Mouse (Mus musculus): ENCODE data around the gene Xrcc2. TPM values are rescaled to one million over a fixed set of nuclear protein-coding genes. Genes with fewer than 3 reads are reported as not detected.
"Not testable (repeated sequence)": the region's sequence is repeated elsewhere in the genome, so short reads cannot be mapped to it uniquely, and the experiment has no call there.

Xrcc2 gene
- 1 to 10 TPM; 2.9 to 4.4 TPM for total RNA-seq (2021)
- long read RNA-seq, experiment 1, transcript Xrcc2-201 (3 exons, 3,247 nt) = major isoform, 8 of 9 reads
- long read RNA-seq, experiment 1, partial matches to known transcripts = 0 of 9 reads
- long read RNA-seq, experiment 1, other reads (novel, unspliced or antisense) = 1 of 9 reads
- long read RNA-seq, experiment 2, transcript Xrcc2-201 (3 exons, 3,247 nt) = major isoform, 6 of 6 reads
- long read RNA-seq, experiment 2, partial matches to known transcripts = 0 of 6 reads
- long read RNA-seq, experiment 2, other reads (novel, unspliced or antisense) = 0 of 6 reads

DNA sequence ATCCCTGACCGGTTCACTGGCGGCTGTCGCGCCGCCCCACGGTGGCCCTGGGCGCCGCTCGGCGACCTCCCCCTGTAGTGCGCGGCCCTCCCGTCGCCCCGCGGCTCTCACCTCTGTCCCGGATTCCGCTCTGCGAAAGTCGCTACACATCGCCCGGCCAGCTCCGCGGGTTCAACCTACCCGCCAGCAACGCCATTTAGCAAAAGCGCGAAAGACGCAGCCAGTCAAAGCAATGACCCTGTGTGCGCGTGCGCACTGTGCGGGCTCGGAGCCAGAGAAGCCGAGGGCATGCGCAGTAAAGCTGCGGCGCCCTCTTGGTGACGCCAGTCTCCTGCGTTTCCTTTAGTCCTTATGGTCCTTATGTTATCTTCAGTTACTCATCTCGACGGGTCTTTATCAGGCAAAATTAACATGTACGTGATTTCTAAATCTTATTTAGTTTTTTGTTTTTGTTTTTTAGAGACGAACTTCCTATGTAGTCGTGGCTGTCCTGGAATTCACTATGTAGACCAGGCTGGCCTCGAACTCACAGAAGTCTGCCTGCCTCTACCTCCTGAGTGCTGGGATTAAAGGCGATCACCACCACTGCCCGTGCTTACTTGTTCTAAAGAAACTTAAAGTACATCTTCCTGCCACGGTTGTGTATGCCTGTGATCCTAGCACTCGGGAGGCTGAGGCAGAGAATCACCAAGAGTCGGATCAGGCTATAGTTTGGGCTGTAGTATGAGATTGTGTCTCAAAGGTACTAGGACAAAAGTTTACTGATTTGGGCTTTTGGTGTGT is at the start of gene Xrcc2:
Gene Xrcc2, minus strand, starts transcription at position 259 of the 783 bp plus-strand sequence.
- DNase-seq = peak; percentile 97

DNA sequence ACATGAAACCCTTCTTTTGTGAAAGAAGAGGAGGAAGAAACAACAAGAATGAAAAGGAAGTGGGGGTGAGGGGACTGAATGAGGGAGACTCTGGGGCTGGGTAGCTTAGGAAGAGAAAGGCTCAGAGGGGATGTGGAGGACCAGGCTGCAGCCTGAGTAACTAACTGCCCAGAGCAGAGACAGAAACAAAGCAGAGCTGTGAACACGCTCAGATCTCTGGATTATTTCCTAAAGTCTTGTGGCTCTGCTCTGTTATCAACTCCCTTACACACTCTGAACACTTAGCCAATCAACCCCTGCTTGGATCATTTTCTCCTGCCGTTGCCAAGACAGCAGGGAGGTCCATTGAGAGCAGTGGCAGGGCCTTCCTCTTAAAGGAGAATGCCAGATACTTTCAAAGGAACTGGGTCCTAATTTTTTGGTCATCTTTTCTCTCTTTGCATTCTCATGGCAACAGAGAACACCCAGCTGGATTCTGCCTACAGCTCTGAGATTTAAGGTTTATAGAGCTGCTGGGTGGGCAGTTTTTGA is 48.7 kb upstream of the Xrcc2 start:
- no peak for DNase-seq

DNA sequence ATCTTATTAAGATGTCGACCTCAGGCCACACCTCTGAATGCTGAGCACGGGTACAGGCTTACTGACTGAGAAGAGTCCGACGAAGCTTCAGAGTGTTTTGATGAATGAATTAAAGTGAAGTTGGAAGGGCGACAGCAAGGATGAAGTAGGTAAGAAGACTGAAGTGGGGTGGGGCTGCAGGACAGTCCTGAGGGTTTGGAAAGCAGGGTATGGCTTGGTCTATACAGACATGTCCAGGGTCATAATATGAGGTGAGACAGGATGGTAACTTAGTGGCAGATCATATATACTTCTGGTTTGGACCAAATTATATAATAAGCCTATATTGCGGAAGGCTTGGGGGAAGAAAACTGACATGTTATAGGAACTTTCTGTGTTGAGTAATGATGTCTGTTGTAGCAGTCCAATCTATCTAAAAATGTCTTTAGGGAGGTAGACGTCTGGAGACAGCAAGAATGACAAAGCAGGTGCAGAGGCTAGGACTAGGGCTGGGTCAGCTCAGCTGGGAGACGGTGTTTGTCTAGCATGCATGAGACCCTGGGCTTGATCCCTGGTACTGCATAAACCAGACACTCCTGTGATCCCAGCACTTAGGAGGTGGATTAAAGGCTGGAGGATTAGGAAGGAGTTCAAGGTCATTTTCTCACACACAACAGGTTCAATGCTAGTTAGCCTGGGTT is 48.1 kb upstream of the Xrcc2 start:
- DNase-seq = no peak

DNA sequence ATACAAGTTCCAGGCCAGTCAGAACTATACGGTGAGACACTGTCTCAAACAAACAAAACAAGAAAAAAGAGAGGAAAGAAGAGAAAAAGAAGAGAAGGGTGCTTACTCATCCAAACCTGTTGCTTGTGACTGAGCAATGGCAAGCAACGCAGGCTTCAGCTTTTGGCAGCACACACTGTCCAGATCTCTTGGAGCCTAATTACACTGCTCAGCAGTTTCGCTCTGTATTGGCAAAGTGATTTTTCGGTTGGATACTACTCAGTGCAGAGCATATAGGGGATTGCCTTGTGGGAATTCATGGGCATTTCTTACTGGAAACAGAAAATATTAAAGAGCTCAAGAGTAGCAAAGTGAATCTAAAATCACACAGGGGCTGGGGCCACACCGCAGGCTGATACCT is 47.2 kb upstream of the Xrcc2 start:
- DNase-seq = no peak

DNA sequence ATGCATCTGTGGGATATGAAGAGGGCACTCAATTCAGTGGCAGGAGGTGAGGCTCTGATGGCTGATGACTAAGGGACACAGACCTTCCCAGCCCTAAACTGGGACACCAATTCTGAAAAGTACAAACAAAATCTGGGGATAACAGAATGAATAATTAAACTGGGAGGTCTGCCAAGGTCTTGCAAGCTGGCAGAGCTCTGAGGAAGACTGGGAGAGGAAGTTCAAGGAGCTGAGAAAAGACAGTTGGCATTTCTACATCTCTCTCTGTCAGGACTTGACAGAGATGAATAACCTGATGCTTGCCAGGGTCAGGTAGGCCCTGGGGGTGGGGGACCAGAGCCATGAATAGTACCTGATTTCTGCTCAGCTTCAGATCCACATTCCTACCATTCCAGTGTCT is 45.9 kb upstream of the Xrcc2 start:
- DNase-seq = no peak

DNA sequence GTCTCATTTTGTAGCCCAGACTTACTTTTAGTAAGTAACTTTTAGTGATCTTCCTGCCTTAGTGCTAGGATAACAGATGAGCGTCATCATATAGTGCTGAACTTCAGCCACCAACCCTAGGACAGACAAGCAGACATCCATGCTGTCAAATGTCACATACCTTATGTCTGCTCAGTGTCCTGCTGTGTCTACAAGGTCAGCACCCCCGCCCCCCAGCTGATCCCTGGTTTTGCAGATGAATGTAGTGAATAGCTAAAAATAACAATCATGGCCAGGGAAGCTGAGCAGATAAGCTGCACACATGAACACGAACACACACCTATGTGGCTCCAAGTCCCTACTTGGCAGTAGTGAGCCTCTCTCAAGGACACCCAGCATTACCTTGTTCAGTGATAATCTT is 43.0 kb upstream of the Xrcc2 start:
- no peak for DNase-seq

DNA sequence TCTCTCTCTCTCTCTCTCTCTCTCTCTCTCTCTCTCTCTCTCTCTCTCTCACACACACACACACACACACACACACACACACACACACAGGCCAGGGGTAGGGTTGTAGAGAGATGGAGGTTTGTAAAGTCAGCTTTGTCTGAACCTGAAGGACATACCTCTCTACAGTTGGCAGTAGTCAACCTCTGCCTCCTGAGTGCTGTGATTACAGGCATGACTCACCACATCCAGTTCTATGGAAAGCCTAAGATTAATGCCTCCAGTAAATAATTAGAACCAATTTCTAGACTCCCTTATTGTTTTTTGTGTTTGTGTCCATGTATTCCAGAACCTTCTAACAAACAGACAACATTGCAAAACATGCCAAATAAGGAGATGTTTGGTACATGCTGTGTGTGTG is 42.3 kb upstream of the Xrcc2 start:
- DNase-seq = no peak

DNA sequence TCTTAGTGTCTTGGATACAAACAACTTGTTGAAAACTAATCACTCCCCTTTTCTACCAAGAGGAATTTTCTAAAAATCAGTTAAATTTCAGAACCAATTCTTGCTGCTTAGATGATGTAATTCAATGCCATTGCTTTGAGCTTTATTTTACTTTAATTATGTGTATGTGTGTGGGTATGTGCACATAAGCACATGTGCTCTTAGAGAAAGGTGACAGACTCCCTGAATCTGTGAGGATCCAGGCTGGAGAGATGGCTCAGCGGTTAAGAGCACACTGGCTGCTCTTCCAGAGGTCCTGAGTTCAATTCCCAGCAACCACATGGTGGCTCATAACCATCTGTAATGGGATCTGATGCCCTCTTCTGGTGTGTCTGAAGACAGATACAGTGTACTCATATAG is 33.3 kb upstream of the Xrcc2 start:
- DNase-seq = not testable (repeated sequence)

DNA sequence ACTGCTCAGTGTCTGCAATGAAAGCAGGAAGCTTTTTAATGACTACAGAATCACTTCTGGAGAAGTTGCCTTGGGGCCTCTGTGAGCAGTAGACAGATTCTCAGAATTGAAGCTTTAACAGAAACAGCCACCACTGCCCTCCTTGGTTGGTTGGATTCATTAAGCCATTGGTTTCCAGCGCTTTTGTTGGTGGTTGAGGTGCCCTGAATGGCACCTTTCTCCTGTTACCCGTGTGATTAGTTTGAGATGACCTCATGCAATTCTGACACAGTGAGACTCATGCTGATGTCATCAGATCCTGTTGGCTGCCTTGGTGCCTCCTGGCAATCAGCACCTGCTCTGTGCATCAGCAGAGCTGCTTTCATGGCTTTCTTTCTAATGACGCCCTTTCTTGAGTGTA is 32.8 kb upstream of the Xrcc2 start:
- DNase-seq = no peak

DNA sequence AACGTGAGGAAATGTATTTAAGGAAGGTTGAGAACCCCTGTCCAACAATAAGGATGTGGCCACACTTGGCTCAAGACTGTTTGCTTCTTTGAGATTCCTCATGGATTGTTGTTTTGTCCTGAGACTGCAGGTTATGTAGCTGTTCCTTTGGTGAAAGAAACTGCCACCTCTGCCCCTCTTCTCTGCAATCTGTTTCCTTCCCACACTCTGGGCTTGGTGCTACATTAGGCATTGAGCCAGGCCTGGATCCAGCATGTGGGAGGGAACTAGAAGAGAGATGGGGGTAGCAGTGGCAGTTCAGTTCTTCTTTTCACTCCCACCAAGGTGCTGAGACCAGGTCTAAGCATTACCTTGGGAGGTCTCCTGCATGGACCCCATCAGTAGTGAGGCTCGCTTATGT is 30.2 kb upstream of the Xrcc2 start:
- DNase-seq = no peak

DNA sequence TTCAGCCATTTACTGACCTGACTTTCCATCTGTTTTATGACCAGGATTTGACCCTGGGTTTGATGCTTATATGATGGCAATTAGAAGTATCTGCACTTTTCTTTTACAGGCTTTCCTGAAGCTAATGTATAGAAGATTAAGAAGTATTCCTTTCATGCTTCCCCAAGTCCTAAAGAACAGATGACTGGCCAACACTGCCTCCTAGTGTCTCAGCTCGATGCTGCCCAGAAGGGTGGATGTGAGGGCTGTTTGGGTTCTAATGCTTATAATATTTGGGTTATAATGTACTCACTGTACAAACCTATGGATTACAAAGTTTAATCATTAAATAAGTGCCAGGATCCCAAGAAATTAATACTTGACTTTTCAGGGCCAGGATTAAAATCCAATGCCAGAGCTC is 28.7 kb upstream of the Xrcc2 start:
- peak; percentile 41 for DNase-seq

DNA sequence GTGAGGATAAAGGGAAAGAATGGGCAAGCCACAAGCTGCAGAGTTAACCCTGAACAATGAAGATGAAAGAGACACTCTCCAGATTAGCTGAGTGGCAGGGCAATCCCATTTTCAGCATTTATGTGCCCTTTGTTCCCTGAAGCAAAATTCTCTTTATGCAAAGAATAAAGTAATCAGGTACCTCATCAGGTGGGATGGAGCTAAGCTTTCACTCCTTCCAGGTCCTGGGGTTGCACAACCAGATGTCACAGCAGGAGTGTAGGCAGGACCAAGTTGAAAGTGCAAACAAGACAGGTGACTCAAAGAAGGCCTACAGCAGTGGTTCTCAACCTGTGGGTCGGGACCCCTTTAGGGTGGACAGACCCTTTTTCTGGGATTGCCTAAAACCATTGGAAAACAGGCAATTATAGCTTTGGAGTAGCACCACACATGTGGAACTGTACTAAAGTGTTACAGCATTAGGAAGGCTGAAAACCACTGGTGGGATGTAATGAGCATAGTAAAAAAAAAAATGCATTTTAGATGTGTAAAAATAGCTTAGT is 18.6 kb upstream of the Xrcc2 start:
- no peak for DNase-seq

DNA sequence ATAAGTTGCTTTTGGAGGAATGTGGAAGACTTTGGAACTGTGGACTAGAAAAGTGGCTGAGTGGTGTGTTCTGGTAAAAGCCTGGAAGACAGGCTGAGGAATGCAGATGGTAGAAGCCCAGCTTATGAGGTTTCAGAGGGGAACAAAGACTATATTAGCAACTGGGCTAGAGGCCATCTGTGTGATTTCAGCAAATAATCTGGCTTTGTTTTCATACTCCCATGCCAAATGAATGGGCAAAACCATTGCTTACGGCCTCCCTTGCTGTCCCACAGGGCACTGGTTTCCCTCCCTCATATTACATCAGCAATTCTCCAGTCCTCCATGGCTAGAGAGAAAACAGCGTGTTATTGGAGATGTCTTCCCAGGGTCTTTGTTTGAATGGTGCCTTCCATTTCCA is 17.4 kb upstream of the Xrcc2 start:
- no peak for DNase-seq

DNA sequence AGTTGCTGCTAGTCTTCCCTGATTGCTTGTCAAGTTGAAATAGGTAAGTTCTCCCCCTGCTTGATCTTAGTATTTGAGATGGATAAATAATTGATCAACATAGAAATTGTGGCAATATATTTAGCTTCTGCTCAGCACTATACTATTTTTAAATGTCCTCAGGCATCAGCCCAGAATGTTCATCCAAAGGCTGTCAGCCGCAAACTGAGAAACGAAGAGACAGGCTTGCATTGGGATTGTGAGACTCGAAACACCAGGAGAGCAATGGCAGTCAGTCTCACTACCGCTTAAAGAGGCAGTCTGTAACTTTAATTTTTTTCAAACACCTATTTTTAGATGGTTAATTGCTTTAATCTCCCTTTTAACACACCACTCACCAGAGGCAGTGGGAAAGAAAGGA is 13.8 kb upstream of the Xrcc2 start:
- DNase-seq = no peak

DNA sequence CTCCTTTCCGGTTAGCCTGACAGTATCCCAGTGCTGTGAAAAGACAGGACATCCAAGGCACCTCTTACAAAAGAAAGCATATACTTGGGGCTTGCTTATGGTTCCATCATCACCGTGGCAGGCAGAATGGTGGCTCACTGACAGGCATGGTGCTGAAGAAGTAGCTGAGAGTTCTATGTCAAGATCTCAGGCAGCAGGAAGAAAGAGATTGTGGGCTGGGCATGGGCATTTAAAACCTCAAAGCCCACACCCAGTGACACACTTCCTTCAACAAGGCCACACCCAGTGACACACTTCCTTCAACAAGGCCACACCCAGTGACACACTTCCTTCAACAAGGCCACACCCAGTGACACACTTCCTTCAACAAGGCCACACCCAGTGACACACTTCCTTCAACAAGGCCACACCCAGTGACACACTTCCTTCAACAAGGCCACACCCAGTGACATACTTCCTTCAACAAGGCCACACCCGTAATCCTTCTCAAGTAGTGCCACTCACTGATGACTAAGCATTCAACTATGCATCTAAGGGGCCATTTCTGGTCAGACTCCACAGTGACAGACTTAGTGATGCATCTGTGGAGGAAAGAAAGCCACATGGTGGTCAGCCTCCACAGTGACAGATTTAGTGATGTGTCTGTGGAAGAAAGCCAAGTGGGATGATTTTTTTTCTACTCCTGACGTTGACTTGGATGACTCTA is 7.5 kb upstream of the Xrcc2 start:
- not testable (repeated sequence) for DNase-seq

DNA sequence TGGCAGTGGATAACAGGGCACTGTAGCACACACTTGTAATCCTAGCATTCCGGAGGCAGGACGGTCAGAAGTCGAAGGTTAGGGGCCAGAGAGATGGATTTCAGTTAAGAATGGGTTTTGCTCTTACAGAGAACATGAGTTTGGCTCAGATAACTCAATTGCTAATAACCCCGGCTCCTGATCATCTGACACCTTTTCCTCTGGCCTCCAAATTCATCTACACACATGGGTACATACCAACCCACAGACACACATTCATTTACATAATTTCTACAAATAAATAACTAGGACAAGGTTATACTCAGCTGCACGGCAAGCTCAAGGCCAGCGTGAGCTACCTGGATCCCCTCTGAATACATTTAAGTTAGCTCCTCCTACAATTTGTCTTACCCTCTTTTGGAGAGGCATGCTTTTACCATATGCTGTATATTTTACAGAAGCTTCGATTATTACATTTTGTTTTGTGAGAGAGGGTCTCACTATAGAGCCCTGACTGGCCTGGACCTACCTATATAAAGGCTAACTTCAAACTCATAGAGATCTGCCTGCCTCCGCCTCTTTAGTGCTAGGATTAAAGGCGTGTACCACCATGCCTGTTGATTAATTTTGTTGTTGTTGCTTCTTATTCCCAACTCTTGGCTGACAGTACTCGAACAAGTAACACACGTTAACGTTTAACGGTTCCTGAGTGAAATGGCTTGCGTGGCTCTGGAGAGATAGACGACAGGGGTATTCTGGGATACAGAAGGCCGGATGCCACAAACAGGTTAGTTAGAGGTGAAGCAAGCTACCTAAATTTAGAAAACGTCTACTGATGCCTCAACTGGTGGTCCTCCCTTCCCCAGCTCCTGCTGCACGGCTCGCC is 691 bp downstream of the Xrcc2 start:
- DNase-seq = no peak

DNA sequence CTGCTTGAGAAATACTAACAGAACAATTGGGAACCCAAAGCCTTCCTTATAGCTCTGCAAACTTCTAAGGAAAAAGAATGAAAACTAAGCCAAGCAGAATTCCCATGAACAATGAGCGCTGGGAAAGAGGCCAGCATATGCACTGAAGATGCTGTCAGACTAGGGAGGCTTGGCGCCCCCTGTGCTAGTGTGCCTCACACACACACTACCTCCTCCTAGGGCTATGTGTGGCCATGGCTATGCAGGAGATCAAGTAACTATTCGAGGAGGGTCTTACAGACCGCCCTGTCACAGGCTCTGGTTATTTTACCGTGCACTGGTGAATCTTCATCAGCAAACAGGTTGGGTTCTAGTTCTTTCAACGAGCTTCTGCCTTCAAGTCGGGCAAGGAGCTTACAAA is 7.7 kb downstream of the Xrcc2 start:
- DNase-seq = no peak

DNA sequence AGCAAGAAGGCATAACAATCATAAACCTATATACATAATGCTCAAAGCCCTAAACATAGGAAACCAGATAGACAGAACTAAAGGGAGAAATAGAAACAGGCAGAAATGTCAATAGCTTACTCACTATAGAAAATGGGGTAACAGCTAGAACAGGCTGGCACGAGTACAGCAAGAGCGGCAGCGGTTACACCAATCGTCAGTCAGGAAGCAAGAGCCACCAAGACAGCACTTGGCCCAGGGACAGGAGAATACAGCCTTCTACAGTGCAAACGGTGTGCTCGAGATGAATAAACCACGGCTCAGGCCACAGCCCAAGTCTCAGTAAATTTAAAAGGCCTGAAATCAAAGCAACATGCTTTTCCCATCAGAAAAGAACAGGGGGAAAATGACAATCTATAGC is 9.4 kb downstream of the Xrcc2 start:
- DNase-seq = no peak

DNA sequence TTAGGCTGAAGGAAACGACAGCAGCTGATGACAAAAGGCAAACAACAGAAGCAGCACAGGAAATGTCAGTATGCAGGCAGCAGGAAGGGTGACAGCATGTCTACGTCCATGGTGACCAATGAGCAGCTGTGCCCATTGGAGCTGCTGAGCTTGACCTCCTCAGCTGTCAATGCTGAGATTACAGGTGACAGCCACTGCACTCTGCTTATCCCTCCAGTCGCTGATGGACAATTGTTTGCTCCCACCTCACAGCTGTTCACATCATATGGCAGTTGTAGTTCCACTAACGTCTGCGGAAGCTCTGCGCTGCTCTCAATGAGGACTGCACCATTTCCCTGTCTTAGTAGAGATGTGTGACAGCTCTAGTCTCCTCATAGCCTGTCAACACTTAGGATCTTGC is 9.8 kb downstream of the Xrcc2 start:
- no peak for DNase-seq

DNA sequence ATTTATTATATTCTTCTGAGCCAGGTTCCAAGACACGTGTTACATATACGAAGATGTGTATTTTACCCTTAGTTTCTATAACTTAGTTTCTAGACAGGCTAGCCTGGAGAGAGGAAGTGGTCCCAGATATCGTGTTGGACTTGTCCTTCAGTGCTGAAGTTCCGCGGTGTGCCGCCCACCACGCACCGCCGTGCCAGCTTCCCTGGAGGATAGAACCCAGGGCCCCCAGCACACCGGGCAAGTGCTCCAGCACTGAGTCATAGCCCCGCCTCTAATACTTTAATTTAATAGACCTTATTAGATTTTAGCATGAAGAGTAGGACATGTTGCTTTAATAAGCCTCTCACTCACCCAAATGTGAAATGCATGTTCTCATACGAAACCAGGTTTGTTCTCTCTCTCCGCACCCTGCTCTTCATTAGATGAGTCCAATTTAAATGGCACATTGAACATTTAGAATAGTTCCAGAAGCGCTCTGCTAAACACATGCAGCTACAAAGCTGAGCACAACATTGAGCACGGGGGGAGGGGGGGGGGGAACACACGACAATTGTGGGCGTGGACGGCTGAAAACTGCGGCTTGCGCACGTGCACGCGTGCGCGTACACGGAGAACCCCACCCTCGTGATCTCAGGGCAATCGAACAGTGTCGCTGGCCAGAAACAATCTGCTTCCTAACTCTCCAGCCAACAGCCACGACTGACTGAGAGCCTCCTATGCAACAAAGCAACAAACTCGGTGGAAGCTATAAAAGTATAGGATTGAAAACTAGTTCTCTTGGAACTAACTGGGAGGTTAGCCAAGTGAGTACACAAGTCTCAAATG is 33.7 kb downstream of the Xrcc2 start:
- DNase-seq = peak; percentile 16

Measured in gastrocnemius, postnatal 10 days (tissue).